Mouse (Mus musculus) liver, adult 2 months (tissue): ENCODE measurements at regions not wholly inside any gene's neighbourhood (a gene's known extent, or its start where the extent isn't known, plus 50 kb on each side); places are given as distances from the start of the nearest gene placed in this dataset.

ENCODE experiments used
- CTCF ChIP-seq: fragments of 200-500 bp; IDR thresholded peaks from 2 replicates; pipeline ENCODE4 v1.5.1; 2011; ENCODE audit warnings: low read depth, low read length, control low read depth
- POLR2A ChIP-seq: fragments of 200-500 bp; IDR thresholded peaks from 2 replicates; pipeline ENCODE4 v1.6.1; 2011; ENCODE audit warnings: low read length, control low read depth; ENCODE audit not compliant: insufficient read depth; ENCODE audit errors: extremely low read depth

- TF ChIP-seq CTCF (no peak), POLR2A (no peak)
Measured at GRCm38 (mm10) chr6:81466536-81466935, 456.9 kb upstream of the Gcfc2 start.
